Mouse (Mus musculus): Measurements from ENCODE around the gene Lrit2. TPM values are rescaled to one million over a fixed set of nuclear protein-coding genes. Genes with fewer than 3 reads are reported as not detected.

Lrit2 gene
- polyA plus RNA-seq, 1 experiment from 2014 or later, result not detected

- H3K4me3 ChIP-seq, result no peak within 1 kb of the TSS
- no peak within 1 kb of the TSS for H3K9ac ChIP-seq
- no peaks in the 10 kb centered on the region for H3K9me3 ChIP-seq
- ATAC-seq (ENCODE audit: insufficient number of reproducible peaks, insufficient read depth, low FRiP score, low TSS enrichment), result no peak
- H3K36me3 ChIP-seq, result no peaks in the 10 kb centered on the region
- no peaks in the 10 kb centered on the region for H3K4me1 ChIP-seq
- no peaks in the 10 kb centered on the region for H3K27me3 ChIP-seq
- H3K27ac ChIP-seq, result no peak within 1 kb of the TSS
- H3K4me2 ChIP-seq (replicated peaks), result no peak within 1 kb of the TSS
- WGBS, result 77% methylated on average over 3 of the region's 3 CpGs
Measured at GRCm38 (mm10) chr14:37113922-37114321, 46.2 kb downstream of the Lrit2 start, which contains the start of gene 2610528A11Rik. Gene 2610528A11Rik (minus strand): TSS chr14:37114022.

- no peak overlapping the region for H3K9ac ChIP-seq
- no peaks in the 10 kb centered on the region for H3K4me1 ChIP-seq
- no peak overlapping the region for H3K4me2 ChIP-seq (replicated peaks)
- no peak for ATAC-seq (ENCODE audit: insufficient number of reproducible peaks, insufficient read depth, low FRiP score, low TSS enrichment)
- no peaks in the 10 kb centered on the region for H3K9me3 ChIP-seq
- no peak overlapping the region for H3K4me3 ChIP-seq
- H3K27me3 ChIP-seq, result no peaks in the 10 kb centered on the region
- 95% methylated on average over 4 of the region's 4 CpGs for WGBS
- H3K27ac ChIP-seq, result no peak overlapping the region
- H3K36me3 ChIP-seq, result peaks cover 17% of the 10 kb centered on the region
Measured at GRCm38 (mm10) chr14:37119233-37119632, 51.5 kb downstream of the Lrit2 start.

Other genes starting within 250 kb of the Lrit2 start
- gene Ccser2, start 99.2 kb upstream of the Lrit2 start, polyA plus RNA-seq (2016; fragmentation: Nextera tagmentation; extraction: Ambion mirVana), result 44.9 and 48.5 TPM in 2 replicates
- not detected in 2 replicates for gene Rgr, start 19.0 kb upstream of the Lrit2 start, polyA plus RNA-seq (2016; fragmentation: Nextera tagmentation; extraction: Ambion mirVana)
- gene Lrit1, start 13.1 kb upstream of the Lrit2 start, polyA plus RNA-seq (2016; fragmentation: Nextera tagmentation; extraction: Ambion mirVana), result not detected in 2 replicates
- 2.3 and 2.9 TPM in 2 replicates for gene Cdhr1, start 30.4 kb downstream of the Lrit2 start, polyA plus RNA-seq (2016; fragmentation: Nextera tagmentation; extraction: Ambion mirVana)
- gene 2610528A11Rik, start 46.1 kb downstream of the Lrit2 start, polyA plus RNA-seq (2016; fragmentation: Nextera tagmentation; extraction: Ambion mirVana), result 0.32 TPM in 1 of 2 replicates, not detected in the other
- 177 TPM in 2 replicates for gene Ghitm, start 67.3 kb downstream of the Lrit2 start, polyA plus RNA-seq (2016; fragmentation: Nextera tagmentation; extraction: Ambion mirVana)